Mouse (Mus musculus) liver, embryonic 12.5 days (tissue): ENCODE data around the gene Nup210. TPM values are rescaled to one million over a fixed set of nuclear protein-coding genes. Genes with fewer than 3 reads are reported as not detected.
A peak's percentile ranks its signal among the peaks of the same experiment; 100 is the strongest.

Experiments
- ATAC-seq: fragments of 200-750 bp; cut with Nextera tagmentation; 2 replicates; pipeline ENCODE4 v1.8.0; 2017; ENCODE audit warnings: moderate number of reproducible peaks, mild to moderate bottlenecking, moderate library complexity
- H3K27ac ChIP-seq: fragments of 300-500 bp; sonication (generic); 2 replicates; pipeline ENCODE4 v1.5.1; 2016; ENCODE audit warnings: mild to moderate bottlenecking
- H3K27me3 ChIP-seq: fragments of 300-500 bp; sonication (generic); replicated peaks from 2 replicates; pipeline ENCODE4 v1.6.1; 2016; ENCODE audit warnings: mild to moderate bottlenecking, moderate library complexity
- H3K36me3 ChIP-seq: fragments of 300-500 bp; sonication (generic); 2 replicates; pipeline ENCODE4 v1.6.1; 2016; ENCODE audit warnings: mild to moderate bottlenecking, moderate library complexity
- H3K4me1 ChIP-seq: fragments of 300-500 bp; sonication (generic); 2 replicates; pipeline ENCODE4 v1.6.1; 2016
- H3K4me2 ChIP-seq: fragments of 300-500 bp; sonication (generic); 2 replicates; pipeline ENCODE4 v1.6.1; 2016; ENCODE audit warnings: mild to moderate bottlenecking, moderate library complexity
- H3K4me3 ChIP-seq: fragments of 300-500 bp; sonication (generic); 2 replicates; pipeline ENCODE4 v1.5.1; 2016; ENCODE audit warnings: mild to moderate bottlenecking, moderate library complexity
- H3K9ac ChIP-seq: fragments of 300-500 bp; sonication (generic); 2 replicates; pipeline ENCODE4 v1.6.1; 2016; ENCODE audit warnings: mild to moderate bottlenecking, moderate library complexity
- H3K9me3 ChIP-seq: fragments of 300-500 bp; sonication (generic); replicated peaks from 2 replicates; pipeline ENCODE4 v1.6.1; 2016; ENCODE audit warnings: mild to moderate bottlenecking, moderate library complexity
- WGBS: fragments of 180-500 bp; shearing (Covaris S2); methylation state at CpG from one replicate; pipeline ENCODE4 v1.1.7; 2016; ENCODE audit not compliant: insufficient replicate concordance; 5-methylcytosine and 5-hydroxymethylcytosine counted together
- polyA plus RNA-seq: library from polyadenylated mRNA; unstranded; fragments of >200 nt; fragmentation: Nextera tagmentation; extraction: Ambion mirVana; gene quantifications from 2 replicates; pipeline ENCODE4 v1.2.1, GENCODE M21; 2016

The Nup210 gene
- polyA plus RNA-seq, 1 experiment from 2014 or later: 54.0 TPM

- whole genome bisulfite sequencing: 63% methylated on average over 7 of the region's 7 CpGs
- peaks cover 98% of the 10 kb centered on the region for H3K36me3 ChIP-seq
- H3K9me3 ChIP-seq: no peaks in the 10 kb centered on the region
- no peak overlapping the region for H3K4me3 ChIP-seq
- ATAC-seq: no peak
- H3K27me3 ChIP-seq: no peaks in the 10 kb centered on the region
- no peaks in the 10 kb centered on the region for H3K4me1 ChIP-seq
- no peak overlapping the region for H3K9ac ChIP-seq
- no peak overlapping the region for H3K4me2 ChIP-seq
- no peak overlapping the region for H3K27ac ChIP-seq
Measured at GRCm38 (mm10) chr6:91048019-91048418, 68.6 kb downstream of the Nup210 start.

GRCm38 (mm10) chr6:91047434-91047833, 69.2 kb downstream of the Nup210 start:
- no peak for ATAC-seq
- peaks cover 98% of the 10 kb centered on the region for H3K36me3 ChIP-seq
- H3K4me1 ChIP-seq: no peaks in the 10 kb centered on the region
- no peak overlapping the region for H3K27ac ChIP-seq
- no peak overlapping the region for H3K9ac ChIP-seq
- 84% methylated on average over 5 of the region's 5 CpGs for WGBS
- H3K4me2 ChIP-seq: no peak overlapping the region
- H3K27me3 ChIP-seq: no peaks in the 10 kb centered on the region
- no peaks in the 10 kb centered on the region for H3K9me3 ChIP-seq
- no peak overlapping the region for H3K4me3 ChIP-seq

GRCm38 (mm10) chr6:91046184-91046583, 70.4 kb downstream of the Nup210 start:
- WGBS: 86% methylated on average over 5 of the region's 5 CpGs
- Histone ChIP-seq H3K4me1 (no peaks in the 10 kb centered on the region), H3K9ac (no peak overlapping the region), H3K27ac (no peak overlapping the region), H3K9me3 (no peaks in the 10 kb centered on the region), H3K36me3 (peaks cover 100% of the 10 kb centered on the region), H3K4me3 (no peak overlapping the region), H3K27me3 (no peaks in the 10 kb centered on the region), H3K4me2 (no peak overlapping the region)
- no peak for ATAC-seq

GRCm38 (mm10) chr6:91044628-91045331, 71.8 kb downstream of the Nup210 start:
- Histone ChIP-seq H3K27ac (no peak overlapping the region), H3K9ac (no peak overlapping the region), H3K4me2 (no peak overlapping the region), H3K27me3 (no peaks in the 10 kb centered on the region), H3K36me3 (peaks cover 100% of the 10 kb centered on the region), H3K4me3 (no peak overlapping the region), H3K9me3 (no peaks in the 10 kb centered on the region), H3K4me1 (no peaks in the 10 kb centered on the region)
- WGBS: 70% methylated on average over 6 of the region's 6 CpGs
- no peak for ATAC-seq

GRCm38 (mm10) chr6:91041287-91041686, 75.3 kb downstream of the Nup210 start:
- no peaks in the 10 kb centered on the region for H3K4me1 ChIP-seq
- peaks cover 100% of the 10 kb centered on the region for H3K36me3 ChIP-seq
- H3K9ac ChIP-seq: no peak overlapping the region
- H3K27ac ChIP-seq: no peak overlapping the region
- H3K9me3 ChIP-seq: no peaks in the 10 kb centered on the region
- ATAC-seq: no peak
- no peak overlapping the region for H3K4me3 ChIP-seq
- no peak overlapping the region for H3K4me2 ChIP-seq
- no peaks in the 10 kb centered on the region for H3K27me3 ChIP-seq
- 87% methylated on average over 5 of the region's 5 CpGs for WGBS

GRCm38 (mm10) chr6:91028256-91028655, 88.4 kb downstream of the Nup210 start:
- Histone ChIP-seq H3K36me3 (peaks cover 98% of the 10 kb centered on the region), H3K27me3 (no peaks in the 10 kb centered on the region), H3K4me3 (no peak overlapping the region), H3K27ac (no peak overlapping the region), H3K4me1 (no peaks in the 10 kb centered on the region), H3K9ac (no peak overlapping the region), H3K9me3 (no peaks in the 10 kb centered on the region), H3K4me2 (no peak overlapping the region)
- 90% methylated on average over 5 of the region's 5 CpGs for WGBS
- no peak for ATAC-seq

- WGBS: 91% methylated on average over 7 of the region's 7 CpGs
- H3K27me3 ChIP-seq: no peaks in the 10 kb centered on the region
- H3K9me3 ChIP-seq: no peaks in the 10 kb centered on the region
- H3K4me1 ChIP-seq: no peaks in the 10 kb centered on the region
- ATAC-seq: no peak
- no peak overlapping the region for H3K4me3 ChIP-seq
- no peak overlapping the region for H3K27ac ChIP-seq
- H3K4me2 ChIP-seq: no peak overlapping the region
- H3K36me3 ChIP-seq: peaks cover 95% of the 10 kb centered on the region
- H3K9ac ChIP-seq: no peak overlapping the region
Measured at GRCm38 (mm10) chr6:91020810-91021209, 95.8 kb downstream of the Nup210 start.

GRCm38 (mm10) chr6:91016600-91017230, 99.9 kb downstream of the Nup210 start:
- no peak overlapping the region for H3K27ac ChIP-seq
- no peaks in the 10 kb centered on the region for H3K9me3 ChIP-seq
- H3K9ac ChIP-seq: no peak overlapping the region
- H3K27me3 ChIP-seq: no peaks in the 10 kb centered on the region
- peaks cover 6% of the 10 kb centered on the region; the same call in 1 of the 2 replicates for H3K4me1 ChIP-seq
- H3K4me3 ChIP-seq: no peak overlapping the region
- no peak overlapping the region for H3K4me2 ChIP-seq
- peaks cover 97% of the 10 kb centered on the region for H3K36me3 ChIP-seq
- ATAC-seq: no peak
- WGBS: 83% methylated on average over 7 of the region's 7 CpGs

- Histone ChIP-seq H3K27me3 (no peaks in the 10 kb centered on the region), H3K9me3 (no peaks in the 10 kb centered on the region), H3K4me2 (no peak overlapping the region), H3K27ac (no peak overlapping the region), H3K4me1 (peaks cover 8% of the 10 kb centered on the region), H3K4me3 (no peak overlapping the region), H3K9ac (no peak overlapping the region), H3K36me3 (peaks cover 78% of the 10 kb centered on the region)
- WGBS: 77% methylated on average over 9 of the region's 9 CpGs
- no peak for ATAC-seq
Measured at GRCm38 (mm10) chr6:91014198-91014958, 102.3 kb downstream of the Nup210 start.

- ATAC-seq: no peak
- Histone ChIP-seq H3K4me3 (no peak overlapping the region), H3K9ac (no peak overlapping the region), H3K27ac (no peak overlapping the region), H3K4me2 (no peak overlapping the region), H3K9me3 (no peaks in the 10 kb centered on the region), H3K4me1 (peaks cover 27% of the 10 kb centered on the region), H3K36me3 (peaks cover 58% of the 10 kb centered on the region), H3K27me3 (no peaks in the 10 kb centered on the region)
- 80% methylated on average over 3 of the region's 3 CpGs for WGBS
Measured at GRCm38 (mm10) chr6:91012458-91012857, 104.2 kb downstream of the Nup210 start.

GRCm38 (mm10) chr6:91011568-91011967, 105.1 kb downstream of the Nup210 start:
- H3K36me3 ChIP-seq: peaks cover 49% of the 10 kb centered on the region
- no peaks in the 10 kb centered on the region for H3K27me3 ChIP-seq
- H3K4me1 ChIP-seq: peaks cover 36% of the 10 kb centered on the region
- 68% methylated on average over 4 of the region's 4 CpGs for WGBS
- no peak for ATAC-seq
- H3K4me3 ChIP-seq: no peak overlapping the region
- H3K4me2 ChIP-seq: no peak overlapping the region
- H3K27ac ChIP-seq: no peak overlapping the region
- no peaks in the 10 kb centered on the region for H3K9me3 ChIP-seq
- no peak overlapping the region for H3K9ac ChIP-seq

GRCm38 (mm10) chr6:91008284-91008830, 108.3 kb downstream of the Nup210 start:
- peak; percentile 82 for ATAC-seq
- H3K4me2 ChIP-seq: peak overlapping the region; percentile 58
- WGBS: 33% methylated on average over 3 of the region's 3 CpGs
- H3K27ac ChIP-seq: peak overlapping the region; percentile 85
- peak overlapping the region; percentile 6; the same call in 1 of the 2 replicates for H3K4me3 ChIP-seq
- peak overlapping the region; percentile 40; the same call in 1 of the 2 replicates for H3K9ac ChIP-seq
- peaks cover 58% of the 10 kb centered on the region for H3K4me1 ChIP-seq
- H3K27me3 ChIP-seq: no peaks in the 10 kb centered on the region
- peaks cover 17% of the 10 kb centered on the region for H3K36me3 ChIP-seq
- no peaks in the 10 kb centered on the region for H3K9me3 ChIP-seq
